Mouse (Mus musculus) hindbrain, embryonic 15.5 days (tissue): ENCODE data around the gene Taf3. TPM values are rescaled to one million over a fixed set of nuclear protein-coding genes. Genes with fewer than 3 reads are reported as not detected.

Experiments used
- ATAC-seq: fragments of 200-750 bp; cut with Nextera tagmentation; 2 replicates; pipeline ENCODE4 v1.8.0; 2017; ENCODE audit warnings: low read depth, moderate number of reproducible peaks, moderate TSS enrichment; ENCODE audit not compliant: low FRiP score
- H3K27ac ChIP-seq: fragments of 300-500 bp; sonication (generic); replicated peaks from 2 replicates; pipeline ENCODE4 v1.5.1; 2015; ENCODE audit warnings: mild to moderate bottlenecking, inconsistent platforms
- H3K27me3 ChIP-seq: fragments of 300-500 bp; sonication (generic); 2 replicates; pipeline ENCODE4 v1.6.1; 2015; ENCODE audit warnings: control low read depth, inconsistent platforms
- H3K36me3 ChIP-seq: fragments of 300-500 bp; sonication (generic); 2 replicates; pipeline ENCODE4 v1.6.1; 2015; ENCODE audit warnings: control low read depth, inconsistent platforms
- H3K4me1 ChIP-seq: fragments of 300-500 bp; sonication (generic); replicated peaks from 2 replicates; pipeline ENCODE4 v1.6.1; 2015; ENCODE audit warnings: control low read depth, inconsistent platforms
- H3K4me2 ChIP-seq: fragments of 300-500 bp; sonication (generic); 2 replicates; pipeline ENCODE4 v1.6.1; 2015; ENCODE audit warnings: moderate library complexity, mild to moderate bottlenecking, inconsistent platforms
- H3K4me3 ChIP-seq: fragments of 300-500 bp; sonication (generic); 2 replicates; pipeline ENCODE4 v1.5.1; 2015; ENCODE audit warnings: mild to moderate bottlenecking, inconsistent platforms
- H3K9ac ChIP-seq: fragments of 300-500 bp; sonication (generic); 2 replicates; pipeline ENCODE4 v1.6.1; 2015; ENCODE audit warnings: inconsistent platforms
- H3K9me3 ChIP-seq: fragments of 300-500 bp; sonication (generic); 2 replicates; pipeline ENCODE4 v1.6.1; 2016; ENCODE audit warnings: control low read depth, inconsistent platforms
- WGBS: fragments of 180-500 bp; shearing (Covaris S2); methylation state at CpG from one replicate; pipeline ENCODE4 v1.1.7; 2015; 5-methylcytosine and 5-hydroxymethylcytosine counted together
- polyA plus RNA-seq: library from polyadenylated mRNA; unstranded; fragments of >200 nt; fragmentation: Nextera tagmentation; extraction: Ambion mirVana; gene quantifications from 2 replicates; pipeline ENCODE4 v1.2.1, GENCODE M21; 2015

Gene Taf3
- polyA plus RNA-seq, 1 experiment from 2014 or later: 13.3 TPM

- no peak overlapping the region for H3K4me2 ChIP-seq
- 97% methylated on average over 3 of the region's 3 CpGs for WGBS
These were observed 77.8 kb downstream of the Taf3 start for GRCm38 (mm10) chr2:9970579-9970978.

GRCm38 (mm10) chr2:9970178-9970577, 78.2 kb downstream of the Taf3 start:
- WGBS: 84% methylated on average over 4 of the region's 4 CpGs
- Histone ChIP-seq H3K9me3 (no peaks in the 10 kb centered on the region), H3K4me3 (no peak overlapping the region), H3K9ac (no peak overlapping the region), H3K27me3 (no peaks in the 10 kb centered on the region), H3K36me3 (no peaks in the 10 kb centered on the region), H3K4me2 (no peak overlapping the region), H3K4me1 (no peaks in the 10 kb centered on the region), H3K27ac (no peak overlapping the region)
- no peak for ATAC-seq

More at GRCm38 (mm10) chr2:9970579-9970978, 77.8 kb downstream of the Taf3 start:
- Histone ChIP-seq H3K27ac (no peak overlapping the region), H3K9me3 (no peaks in the 10 kb centered on the region), H3K4me1 (no peaks in the 10 kb centered on the region), H3K9ac (no peak overlapping the region), H3K4me3 (no peak overlapping the region), H3K27me3 (no peaks in the 10 kb centered on the region), H3K36me3 (no peaks in the 10 kb centered on the region)
- no peak for ATAC-seq

GRCm38 (mm10) chr2:9969734-9970133, 78.7 kb downstream of the Taf3 start:
- Histone ChIP-seq H3K4me3 (no peak overlapping the region), H3K27ac (no peak overlapping the region), H3K4me2 (no peak overlapping the region), H3K36me3 (no peaks in the 10 kb centered on the region), H3K9me3 (no peaks in the 10 kb centered on the region), H3K4me1 (no peaks in the 10 kb centered on the region), H3K27me3 (no peaks in the 10 kb centered on the region), H3K9ac (no peak overlapping the region)
- ATAC-seq: no peak
- 89% methylated on average over 5 of the region's 5 CpGs for WGBS

- no peaks in the 10 kb centered on the region for H3K36me3 ChIP-seq
- ATAC-seq: no peak
- no peaks in the 10 kb centered on the region for H3K27me3 ChIP-seq
- WGBS: 81% methylated on average over 1 of the region's 1 CpGs
- H3K4me2 ChIP-seq: no peak overlapping the region
- no peak overlapping the region for H3K4me3 ChIP-seq
- no peak overlapping the region for H3K27ac ChIP-seq
- H3K4me1 ChIP-seq: peaks cover 5% of the 10 kb centered on the region; the same call in 1 of the 2 replicates
- H3K9ac ChIP-seq: no peak overlapping the region
- H3K9me3 ChIP-seq: no peaks in the 10 kb centered on the region
These were observed 81.8 kb downstream of the Taf3 start for GRCm38 (mm10) chr2:9966634-9967033.

- Histone ChIP-seq H3K9me3 (no peaks in the 10 kb centered on the region), H3K27ac (no peak overlapping the region), H3K27me3 (no peaks in the 10 kb centered on the region), H3K9ac (no peak overlapping the region), H3K4me2 (no peak overlapping the region), H3K4me1 (peaks cover 5% of the 10 kb centered on the region; the same call in 1 of the 2 replicates), H3K4me3 (no peak overlapping the region), H3K36me3 (no peaks in the 10 kb centered on the region)
- no peak for ATAC-seq
- 79% methylated on average over 1 of the region's 1 CpGs for WGBS
These were observed 82.8 kb downstream of the Taf3 start for GRCm38 (mm10) chr2:9965608-9966007.

- no peaks in the 10 kb centered on the region for H3K27me3 ChIP-seq
- no peak for ATAC-seq
- H3K9me3 ChIP-seq: no peaks in the 10 kb centered on the region
- H3K9ac ChIP-seq: no peak overlapping the region
- H3K36me3 ChIP-seq: no peaks in the 10 kb centered on the region
- peaks cover 5% of the 10 kb centered on the region; the same call in 1 of the 2 replicates for H3K4me1 ChIP-seq
- H3K27ac ChIP-seq: no peak overlapping the region
- no peak overlapping the region for H3K4me2 ChIP-seq
- H3K4me3 ChIP-seq: no peak overlapping the region
These were observed 85.5 kb downstream of the Taf3 start for GRCm38 (mm10) chr2:9962871-9963270.

GRCm38 (mm10) chr2:9961708-9962107, 86.7 kb downstream of the Taf3 start:
- Histone ChIP-seq H3K9me3 (no peaks in the 10 kb centered on the region), H3K27ac (no peak overlapping the region), H3K9ac (no peak overlapping the region), H3K36me3 (no peaks in the 10 kb centered on the region), H3K4me2 (no peak overlapping the region), H3K4me3 (no peak overlapping the region), H3K4me1 (peaks cover 12% of the 10 kb centered on the region), H3K27me3 (no peaks in the 10 kb centered on the region)
- 44% methylated on average over 3 of the region's 3 CpGs for WGBS
- ATAC-seq: no peak

GRCm38 (mm10) chr2:9958011-9958410, 90.4 kb downstream of the Taf3 start:
- H3K4me1 ChIP-seq: peaks cover 19% of the 10 kb centered on the region
- ATAC-seq: no peak
- H3K27me3 ChIP-seq: no peaks in the 10 kb centered on the region
- 56% methylated on average over 6 of the region's 6 CpGs for WGBS
- no peak overlapping the region for H3K27ac ChIP-seq
- H3K9me3 ChIP-seq: no peaks in the 10 kb centered on the region
- no peak overlapping the region for H3K9ac ChIP-seq
- no peak overlapping the region for H3K4me3 ChIP-seq
- no peak overlapping the region for H3K4me2 ChIP-seq
- H3K36me3 ChIP-seq: no peaks in the 10 kb centered on the region

- H3K27ac ChIP-seq: no peak overlapping the region
- ATAC-seq: no peak
These were observed 91.8 kb downstream of the Taf3 start for GRCm38 (mm10) chr2:9956546-9956945.

GRCm38 (mm10) chr2:9955576-9956535, 92.5 kb downstream of the Taf3 start:
- H3K4me1 ChIP-seq: peaks cover 14% of the 10 kb centered on the region
- H3K9me3 ChIP-seq: no peaks in the 10 kb centered on the region
- no peak for ATAC-seq

More at GRCm38 (mm10) chr2:9956546-9956945, 91.8 kb downstream of the Taf3 start:
- H3K4me3 ChIP-seq: no peak overlapping the region
- no peaks in the 10 kb centered on the region for H3K36me3 ChIP-seq
- no peak overlapping the region for H3K9ac ChIP-seq
- H3K27me3 ChIP-seq: no peaks in the 10 kb centered on the region
- WGBS: 73% methylated on average over 2 of the region's 2 CpGs
- H3K4me2 ChIP-seq: no peak overlapping the region
- H3K9me3 ChIP-seq: no peaks in the 10 kb centered on the region
- peaks cover 14% of the 10 kb centered on the region for H3K4me1 ChIP-seq

GRCm38 (mm10) chr2:9946739-9947138, 101.7 kb downstream of the Taf3 start:
- WGBS: 85% methylated on average over 3 of the region's 3 CpGs
- Histone ChIP-seq H3K36me3 (no peaks in the 10 kb centered on the region), H3K4me2 (no peak overlapping the region), H3K9me3 (no peaks in the 10 kb centered on the region), H3K4me1 (no peaks in the 10 kb centered on the region), H3K27ac (no peak overlapping the region), H3K27me3 (no peaks in the 10 kb centered on the region), H3K9ac (no peak overlapping the region), H3K4me3 (no peak overlapping the region)
- no peak for ATAC-seq

More at GRCm38 (mm10) chr2:9955576-9956535, 92.5 kb downstream of the Taf3 start:
- no peak overlapping the region for H3K4me3 ChIP-seq
- no peak overlapping the region for H3K4me2 ChIP-seq
- no peaks in the 10 kb centered on the region for H3K27me3 ChIP-seq
- no peaks in the 10 kb centered on the region for H3K36me3 ChIP-seq
- no peak overlapping the region for H3K9ac ChIP-seq
- 53% methylated on average over 9 of the region's 9 CpGs for WGBS
- no peak overlapping the region for H3K27ac ChIP-seq

GRCm38 (mm10) chr2:9945611-9946010, 102.8 kb downstream of the Taf3 start:
- Histone ChIP-seq H3K27me3 (no peaks in the 10 kb centered on the region), H3K9me3 (no peaks in the 10 kb centered on the region), H3K27ac (no peak overlapping the region), H3K36me3 (no peaks in the 10 kb centered on the region), H3K9ac (no peak overlapping the region), H3K4me2 (no peak overlapping the region), H3K4me1 (no peaks in the 10 kb centered on the region), H3K4me3 (no peak overlapping the region)
- WGBS: 90% methylated on average over 4 of the region's 4 CpGs
- ATAC-seq: 0 out of 2 replicates have a peak, but pooled peaks have one; percentile 51
